Mouse (Mus musculus) G1E (cell line): Measurements from ENCODE around the gene Tubal3.

Experiments
- CTCF ChIP-seq: IDR thresholded peaks from 2 replicates; pipeline ENCODE4 v1.5.1; 2012; ENCODE audit warnings: low read depth, low read length, inconsistent platforms, mixed read lengths
- GATA1 ChIP-seq: IDR thresholded peaks from 2 replicates; pipeline ENCODE4 v1.6.1; 2012; ENCODE audit warnings: borderline replicate concordance, low read length, inconsistent platforms, mixed read lengths

- no peak for TF ChIP-seq CTCF
- TF ChIP-seq GATA1, result no peak
Measured at GRCm38 (mm10) chr13:3908262-3908661, 9.8 kb upstream of the Tubal3 start.
